Mouse (Mus musculus): ENCODE data around the gene Cntn3.

- TF ChIP-seq CTCF (IDR thresholded peaks at IDR 0.05; ENCODE audit: low read depth) (no peak), EP300 (IDR thresholded peaks at IDR 0.05; ENCODE audit: low read depth) (no peak)
Measured at GRCm38 (mm10) chr6:102541633-102542412, 31.1 kb downstream of the Cntn3 start.

Measured in heart, postnatal 0 days (tissue).